Mouse (Mus musculus) urinary bladder, postnatal 25 days (tissue): ENCODE measurements around the gene Rabgef1.

Experiments used
- DNase-seq: peaks from one replicate; pipeline ENCODE4 v3.0.0; 2022; ENCODE audit warnings: low spot score

The Rabgef1 gene

GRCm38 (mm10) chr5:130171956-130172601 is 481 bp downstream of the Rabgef1 start:
- peak; percentile 42 for DNase-seq

DNA sequence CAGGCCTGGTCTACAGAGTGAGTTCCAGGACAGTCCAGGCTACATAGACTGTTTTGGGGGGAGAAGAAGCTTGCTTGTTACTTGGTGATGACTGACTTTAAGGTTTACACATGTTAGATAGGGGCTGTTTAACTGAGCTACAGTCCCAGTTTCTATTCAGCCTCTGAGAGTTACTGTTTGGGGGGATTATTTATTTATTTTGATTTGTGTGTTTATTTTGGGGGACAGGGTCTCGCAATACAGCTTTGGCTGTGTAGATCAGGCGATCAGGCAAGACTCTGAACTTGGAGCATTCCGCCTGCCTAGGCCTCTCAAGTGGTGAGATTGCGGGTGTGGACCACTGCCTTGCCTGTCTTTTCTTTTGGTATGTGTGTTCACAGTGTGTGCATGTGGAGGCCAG is 1.4 kb downstream of the Rabgef1 start:
- DNase-seq: no peak

- no peak for DNase-seq
Observed at GRCm38 (mm10) chr5:130177871-130178270, 6.3 kb downstream of the Rabgef1 start.

- DNase-seq: no peak
Observed at GRCm38 (mm10) chr5:130180362-130180761, 8.8 kb downstream of the Rabgef1 start.

- DNase-seq: no peak
Observed at GRCm38 (mm10) chr5:130181740-130182540, 10.3 kb downstream of the Rabgef1 start.

- DNase-seq: no peak
Observed at GRCm38 (mm10) chr5:130182541-130182821, 10.9 kb downstream of the Rabgef1 start.

DNA sequence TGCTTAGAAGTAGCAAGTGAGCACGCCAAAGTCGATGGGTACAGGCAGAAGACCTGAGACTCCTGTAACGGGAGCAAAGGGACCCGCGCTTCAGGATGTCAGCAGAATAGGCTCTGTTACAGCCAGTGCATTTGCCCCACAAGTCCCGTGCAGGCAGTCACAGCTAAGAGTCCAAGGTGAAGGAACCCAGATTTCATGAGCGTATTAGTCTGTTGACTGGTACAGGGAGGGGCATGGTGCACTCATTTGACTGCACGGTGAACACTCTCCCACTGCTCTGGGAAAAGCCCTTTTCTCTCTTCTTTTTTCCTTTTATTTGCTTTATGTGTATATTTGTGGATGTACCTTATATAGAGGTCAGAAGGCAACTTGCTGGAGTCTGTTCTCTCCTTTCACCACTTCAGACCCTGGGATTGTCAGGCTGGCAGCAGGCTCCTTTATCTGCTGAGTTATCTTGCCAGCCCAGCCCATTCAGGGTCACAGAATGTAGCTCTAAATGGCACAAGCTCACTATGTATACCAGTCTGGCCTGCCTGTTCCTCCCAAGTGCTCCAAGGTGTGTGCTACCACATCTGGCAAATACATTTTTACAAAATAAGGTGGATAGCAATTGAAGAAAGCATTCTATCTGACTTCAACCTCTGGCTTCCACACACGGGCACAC is 12.7 kb downstream of the Rabgef1 start:
- DNase-seq: no peak

DNA sequence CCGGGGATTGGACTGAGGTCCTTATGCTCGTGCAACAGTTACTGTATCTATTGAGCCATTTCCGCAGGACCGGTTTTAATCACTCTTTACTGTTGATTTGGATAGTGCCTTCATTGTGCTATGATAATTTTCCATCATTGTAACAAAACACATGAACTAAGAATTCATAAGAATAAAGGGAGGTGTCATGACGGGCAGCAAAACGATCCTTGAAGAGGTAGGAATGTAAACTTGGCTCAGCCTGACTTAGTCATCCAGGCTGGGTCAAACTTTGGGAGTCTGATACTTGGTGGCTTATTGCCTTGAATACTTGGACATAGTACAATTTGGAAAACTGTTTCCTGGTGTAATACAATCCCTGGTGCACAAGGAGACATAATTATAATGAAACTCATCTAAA is 13.7 kb downstream of the Rabgef1 start:
- DNase-seq: no peak

GRCm38 (mm10) chr5:130187383-130187782 is 15.8 kb downstream of the Rabgef1 start:
- peak; percentile 34 for DNase-seq

DNA sequence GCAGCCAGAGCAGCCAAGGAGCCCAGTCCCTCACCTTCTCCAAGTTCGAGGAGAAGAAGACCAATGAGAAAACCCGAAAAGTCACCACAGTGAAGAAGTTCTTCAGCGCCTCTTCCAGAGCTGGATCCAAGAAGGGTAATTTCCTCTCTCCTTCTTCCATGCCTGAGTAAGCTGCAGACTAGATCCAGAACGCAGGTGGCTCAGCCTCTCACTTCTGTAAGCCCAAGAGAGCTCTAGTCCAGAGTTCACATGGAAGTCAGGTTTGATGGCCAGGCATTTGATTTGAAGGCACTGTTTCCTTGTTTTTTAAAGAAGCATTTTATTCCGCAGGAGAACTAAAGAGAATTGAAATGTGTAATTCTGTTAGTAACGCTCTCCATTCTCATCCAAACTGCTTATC is 19.3 kb downstream of the Rabgef1 start:
- DNase-seq: no peak

GRCm38 (mm10) chr5:130191865-130192264 is 20.3 kb downstream of the Rabgef1 start:
- DNase-seq: no peak

DNA sequence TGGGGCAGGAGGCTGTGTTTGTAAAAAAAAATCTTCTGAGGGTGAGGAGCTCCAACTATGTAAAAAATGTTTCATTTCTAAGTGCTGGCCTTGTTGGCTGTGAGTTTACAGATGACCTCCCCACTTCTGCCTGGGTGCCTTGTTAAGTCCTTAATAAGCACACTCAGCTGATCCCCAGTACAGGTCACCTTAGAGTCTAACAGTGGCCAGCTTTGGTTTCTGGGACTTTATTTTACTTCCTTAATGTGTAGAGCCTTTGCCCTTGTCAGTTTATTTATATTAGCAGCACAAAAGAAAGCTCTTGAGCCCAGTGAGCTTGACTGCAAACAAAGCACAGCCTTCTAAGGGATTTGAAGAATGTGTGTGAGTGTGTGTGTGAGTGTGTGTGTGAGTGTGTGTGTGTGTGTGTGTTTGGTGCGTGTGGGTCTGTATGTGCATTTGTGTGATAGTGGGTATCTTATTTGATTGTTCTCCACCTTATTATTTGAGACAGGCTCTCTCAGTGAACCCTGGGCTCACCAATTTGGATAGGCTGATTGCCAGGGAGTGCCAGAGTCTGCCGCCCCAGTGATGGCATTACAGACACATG is 20.9 kb downstream of the Rabgef1 start:
- DNase-seq: no peak

DNA sequence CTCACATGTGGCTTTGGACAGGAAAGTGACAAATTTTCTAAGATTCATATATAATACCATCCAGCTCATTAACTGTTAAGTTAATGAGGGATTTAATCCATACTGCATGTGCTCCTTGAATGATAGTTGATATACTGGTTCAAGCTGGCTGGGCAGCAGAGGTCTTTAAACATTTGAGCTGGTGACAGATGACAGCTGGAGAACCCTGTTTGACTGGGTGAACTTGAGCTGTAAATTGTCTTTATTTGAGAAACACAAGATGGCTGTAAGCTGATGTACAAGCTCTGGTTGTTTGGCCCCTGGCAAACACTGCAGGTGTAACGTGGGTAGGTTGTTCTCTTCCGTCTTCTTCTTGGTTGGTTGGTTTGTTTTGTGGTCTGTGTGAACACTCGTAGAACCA is 22.2 kb downstream of the Rabgef1 start:
- DNase-seq: no peak

- no peak for DNase-seq
Observed at GRCm38 (mm10) chr5:130196307-130196706, 24.7 kb downstream of the Rabgef1 start.

- DNase-seq: no peak
Observed at GRCm38 (mm10) chr5:130197454-130197853, 25.9 kb downstream of the Rabgef1 start.

- DNase-seq: no peak
Observed at GRCm38 (mm10) chr5:130197981-130198380, 26.4 kb downstream of the Rabgef1 start.

GRCm38 (mm10) chr5:130200233-130201029 is 28.8 kb downstream of the Rabgef1 start:
- DNase-seq: no peak

- DNase-seq: no peak
Observed at GRCm38 (mm10) chr5:130203948-130204347, 32.4 kb downstream of the Rabgef1 start.

GRCm38 (mm10) chr5:130204560-130204959 is 33.0 kb downstream of the Rabgef1 start:
- DNase-seq: no peak

DNA sequence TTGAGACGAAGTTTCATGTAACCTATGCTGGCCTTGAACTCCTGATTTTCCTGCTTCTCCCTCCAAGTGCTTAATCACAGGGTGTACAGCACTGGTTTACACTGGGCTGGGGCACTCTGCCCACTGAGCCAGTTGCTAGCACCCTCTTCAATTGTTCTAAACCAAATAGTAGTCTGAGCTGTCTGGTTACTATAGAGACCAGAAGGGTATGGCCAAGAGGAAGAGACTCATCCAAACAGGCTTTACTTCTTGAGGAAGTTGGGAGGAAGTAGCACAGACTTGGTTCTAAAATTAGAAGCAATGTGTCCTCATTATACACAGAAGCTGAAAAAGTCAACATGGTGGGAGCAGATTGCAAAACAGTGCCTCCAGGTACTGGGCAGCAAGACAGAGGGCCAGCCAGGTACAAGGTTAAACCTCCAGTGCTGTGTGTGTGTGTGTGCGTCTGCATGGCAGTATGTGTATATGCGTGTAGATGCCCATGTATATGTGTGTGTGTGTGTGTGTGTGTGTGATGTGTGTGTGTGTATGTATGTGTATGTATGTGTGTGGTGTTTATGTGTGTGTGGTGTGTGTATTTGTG is 33.9 kb downstream of the Rabgef1 start:
- no peak for DNase-seq

DNA sequence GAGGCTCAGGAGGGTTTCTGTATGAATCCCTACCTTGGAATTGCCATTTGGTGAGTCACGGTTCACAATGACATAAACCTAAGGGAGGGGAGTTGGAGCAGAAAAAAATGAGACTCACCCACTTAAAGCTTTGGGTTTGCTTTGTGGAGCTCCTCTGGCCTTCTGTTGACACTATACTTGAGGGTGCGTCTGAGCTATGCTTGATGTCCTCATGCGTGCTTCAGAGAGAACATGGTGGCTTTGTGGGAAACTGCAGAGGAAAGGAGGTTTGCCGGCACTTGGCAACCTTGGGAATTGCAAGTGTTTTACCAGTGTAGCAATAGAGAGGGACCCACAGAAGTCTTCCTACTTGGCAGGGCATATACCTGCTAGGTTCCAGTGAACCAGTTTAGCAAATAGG is 35.7 kb downstream of the Rabgef1 start:
- no peak for DNase-seq

DNA sequence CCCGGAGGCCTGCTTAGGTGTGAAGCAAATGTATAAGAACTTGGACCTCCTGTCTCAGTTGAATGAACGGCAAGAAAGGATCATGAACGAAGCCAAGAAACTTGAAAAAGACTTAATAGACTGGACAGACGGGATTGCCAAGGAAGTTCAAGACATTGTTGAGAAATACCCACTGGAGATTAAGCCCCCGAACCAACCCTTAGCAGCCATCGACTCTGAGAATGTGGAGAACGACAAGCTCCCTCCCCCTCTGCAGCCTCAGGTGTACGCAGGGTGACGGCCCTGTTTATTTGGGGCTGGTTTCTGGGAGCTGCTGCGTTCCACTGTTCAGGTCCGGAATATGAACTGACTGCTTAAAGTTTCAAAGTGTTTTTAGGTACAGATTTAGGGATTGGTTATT is 41.4 kb downstream of the Rabgef1 start:
- DNase-seq: no peak
